In the genomic region with DNA sequence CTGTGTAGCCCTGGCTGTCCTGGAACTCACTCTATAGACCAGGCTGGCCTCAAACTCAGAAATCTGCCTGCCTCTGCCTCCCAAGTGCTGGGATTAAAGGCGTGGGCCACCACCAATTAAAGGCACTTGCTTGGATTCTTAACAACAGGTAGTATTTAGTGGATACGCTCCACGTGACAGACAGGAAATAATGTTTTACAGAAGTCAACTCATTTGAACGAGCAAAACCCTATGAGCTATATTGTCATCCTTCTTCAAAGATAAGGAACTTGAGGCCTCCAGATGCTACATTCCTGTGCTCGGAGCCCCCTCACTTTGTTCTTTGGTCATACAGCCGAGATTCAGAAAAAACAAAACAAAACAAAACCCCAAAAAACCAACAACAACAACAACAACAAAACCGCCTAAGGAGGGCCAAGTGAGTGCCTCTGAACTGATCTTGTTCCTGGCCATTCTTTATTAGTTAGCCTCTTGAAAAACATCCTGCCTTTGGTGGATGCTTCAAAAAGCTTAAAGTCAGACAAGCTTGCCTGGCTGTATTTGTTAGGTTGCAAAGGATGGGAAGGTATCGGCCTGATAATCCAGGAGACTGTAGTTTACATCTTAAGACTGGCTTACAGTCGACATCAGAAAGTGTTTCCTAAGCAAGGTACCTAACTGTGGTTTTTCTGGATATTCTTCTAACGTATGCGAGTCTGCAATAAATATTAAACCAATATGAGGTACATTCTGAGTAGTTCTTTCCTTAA, we compare ENCODE assay signal across 8 mouse cellular contexts. TPM values are rescaled to one million over a fixed set of nuclear protein-coding genes. Genes with fewer than 3 reads are reported as not detected.
DNase-seq lines count a peak whose midpoint lies in the region; ATAC-seq and TF ChIP-seq lines count a peak whose summit lies in the region.

No protein-coding gene starts in this region.

- no peak for TF ChIP-seq CTCF in thymus, adult 2 months (IDR thresholded peaks at IDR 0.05; ENCODE audit: borderline replicate concordance, control insufficient read depth, extremely low read depth, insufficient read depth, low read length, poor library complexity)

- H3K9me3 ChIP-seq in forebrain, embryonic 10.5 days: no peaks in the 10 kb centered on the region
- H3K9me3 ChIP-seq in limb, embryonic 15.5 days: no peaks in the 10 kb centered on the region
- no peaks in the 10 kb centered on the region for H3K9me3 ChIP-seq in stomach, embryonic 15.5 days

- H3K27me3 ChIP-seq in thymus, adult 2 months (ENCODE audit: control insufficient read depth, insufficient read depth, low read length): no peaks in the 10 kb centered on the region
- peaks cover 100% of the 10 kb centered on the region for H3K27me3 ChIP-seq in forebrain, embryonic 10.5 days (ENCODE audit: poor library complexity, severe bottlenecking)
- peaks cover 18% of the 10 kb centered on the region for H3K27me3 ChIP-seq in limb, embryonic 15.5 days
- no peaks in the 10 kb centered on the region for H3K27me3 ChIP-seq in stomach, embryonic 15.5 days (replicated peaks)

- ATAC-seq in limb, embryonic 15.5 days (ENCODE audit: insufficient number of reproducible peaks, low FRiP score, low TSS enrichment, low read depth): no peak
- no peak for ATAC-seq in stomach, embryonic 15.5 days (ENCODE audit: insufficient read depth, low FRiP score, low read depth)

- H3K36me3 ChIP-seq in thymus, adult 2 months (ENCODE audit: control insufficient read depth, insufficient read depth, low read length): no peaks in the 10 kb centered on the region
- H3K36me3 ChIP-seq in forebrain, embryonic 10.5 days (replicated peaks): no peaks in the 10 kb centered on the region
- no peaks in the 10 kb centered on the region for H3K36me3 ChIP-seq in limb, embryonic 15.5 days
- no peaks in the 10 kb centered on the region for H3K36me3 ChIP-seq in stomach, embryonic 15.5 days

- 16% methylated on average over 11 of the region's 11 CpGs for WGBS in thymus, adult 2 months
- WGBS in forebrain, embryonic 10.5 days: 51% methylated on average over 11 of the region's 11 CpGs
- 35% methylated on average over 11 of the region's 11 CpGs for WGBS in limb, embryonic 15.5 days
- WGBS in stomach, embryonic 15.5 days: 41% methylated on average over 11 of the region's 11 CpGs

- H3K9ac ChIP-seq in limb, embryonic 15.5 days: no peak overlapping the region
- no peak overlapping the region for H3K9ac ChIP-seq in stomach, embryonic 15.5 days

- no peak for TF ChIP-seq POLR2A in thymus, adult 2 months (IDR thresholded peaks at IDR 0.05; ENCODE audit: control insufficient read depth, extremely low read depth, insufficient read depth, low read length, poor library complexity)

- no peak for DNase-seq in thymus, adult 2 months
- DNase-seq in thymus, postnatal 14 days: no peak
- no peak for DNase-seq in forebrain, embryonic 10.5 days (ENCODE audit: extremely low spot score, low spot score)
- DNase-seq in urinary bladder, postnatal 36 days (ENCODE audit: low spot score in 2 of 2): no peak
- no peak for DNase-seq in right cerebral cortex, postnatal 14 days
- no peak for DNase-seq in right cerebral cortex, postnatal 36 days (ENCODE audit: low spot score in 2 of 2)

- H3K27ac ChIP-seq in thymus, adult 2 months (ENCODE audit: control insufficient read depth, insufficient read depth, low read length): peak overlapping the region; percentile 84; the same call in 1 of the 2 replicates
- H3K27ac ChIP-seq in forebrain, embryonic 10.5 days: peak overlapping the region; percentile 95
- H3K27ac ChIP-seq in limb, embryonic 15.5 days: peak overlapping the region; percentile 95
- H3K27ac ChIP-seq in stomach, embryonic 15.5 days: peak overlapping the region; percentile 96

- H3K4me3 ChIP-seq in thymus, adult 2 months (ENCODE audit: control insufficient read depth, insufficient read depth, low read length): no peak overlapping the region
- H3K4me3 ChIP-seq in forebrain, embryonic 10.5 days: peak overlapping the region; percentile 67
- peak overlapping the region; percentile 57 for H3K4me3 ChIP-seq in limb, embryonic 15.5 days
- H3K4me3 ChIP-seq in stomach, embryonic 15.5 days (replicated peaks): peak overlapping the region; percentile 57

- H3K4me2 ChIP-seq in limb, embryonic 15.5 days: peak overlapping the region; percentile 47
- peak overlapping the region; percentile 53 for H3K4me2 ChIP-seq in stomach, embryonic 15.5 days

- peaks cover 28% of the 10 kb centered on the region for H3K4me1 ChIP-seq in thymus, adult 2 months (replicated peaks; ENCODE audit: control insufficient read depth, insufficient read depth, low read length)
- peaks cover 34% of the 10 kb centered on the region for H3K4me1 ChIP-seq in forebrain, embryonic 10.5 days
- H3K4me1 ChIP-seq in limb, embryonic 15.5 days: peaks cover 5% of the 10 kb centered on the region
- no peaks in the 10 kb centered on the region for H3K4me1 ChIP-seq in stomach, embryonic 15.5 days

RNA-seq across cellular contexts. Expression of gene Tmem164, which starts 1.5 kb away (rescaled TPM):
- polyA plus RNA-seq in thymus, adult 2 months (2012; rRNA removed): 44.6 and 49.1 TPM in 2 replicates
- polyA plus RNA-seq in forebrain, embryonic 10.5 days (2016; fragmentation: Nextera tagmentation; extraction: Ambion mirVana): 67.4 and 70.8 TPM in 2 replicates
- 50.6 and 53.5 TPM in 2 replicates for polyA plus RNA-seq in limb, embryonic 15.5 days (2015; fragmentation: Nextera tagmentation; extraction: Ambion mirVana)
- 52.2 and 58.2 TPM in 2 replicates for polyA plus RNA-seq in stomach, embryonic 15.5 days (2015; fragmentation: Nextera tagmentation; extraction: Ambion mirVana)
